Mouse (Mus musculus): ENCODE data around the gene Chkb.

GRCm38 (mm10) chr15:89471476-89471875 lies 41.8 kb upstream of the Chkb start:
- TF ChIP-seq GATA1 (IDR thresholded peaks at IDR 0.05; ENCODE audit: borderline replicate concordance, low read length) (no peak), FLI1 (IDR thresholded peaks at IDR 0.05; ENCODE audit: low read length) (no peak)
